Mouse (Mus musculus): ENCODE measurements at regions not wholly inside any gene's neighbourhood (a gene's known extent, or its start where the extent isn't known, plus 50 kb on each side); places are given as distances from the start of the nearest gene placed in this dataset.
"Not testable (repeated sequence)": the region's sequence is repeated elsewhere in the genome, so short reads cannot be mapped to it uniquely, and the experiment has no call there.

GRCm38 (mm10) chr6:7120136-7120535, 164.3 kb downstream of the Sdhaf3 start:
- peak; percentile 7 to 65 for DNase-seq (ENCODE audit: extremely low spot score in 1 of 2, low spot score in 1 of 2)

- no peak for DNase-seq (ENCODE audit: extremely low spot score in 1 of 2, low spot score in 1 of 2)
These were observed 177.2 kb downstream of the Sdhaf3 start for GRCm38 (mm10) chr6:7133042-7133441.

- DNase-seq (ENCODE audit: extremely low spot score in 1 of 2, low spot score in 1 of 2), result no peak
These were observed 178.3 kb downstream of the Sdhaf3 start for GRCm38 (mm10) chr6:7134062-7134461.

GRCm38 (mm10) chr6:7134888-7135287, 179.1 kb downstream of the Sdhaf3 start:
- no peak for DNase-seq (ENCODE audit: extremely low spot score in 1 of 2, low spot score in 1 of 2)

- no peak for DNase-seq (ENCODE audit: extremely low spot score in 1 of 2, low spot score in 1 of 2)
These were observed 225.9 kb downstream of the Sdhaf3 start for GRCm38 (mm10) chr6:7181711-7182110.

- DNase-seq (ENCODE audit: extremely low spot score in 1 of 2, low spot score in 1 of 2), result no peak
These were observed 243.3 kb downstream of the Sdhaf3 start for GRCm38 (mm10) chr6:7199046-7199599.

- DNase-seq (ENCODE audit: extremely low spot score in 1 of 2, low spot score in 1 of 2), result peak in 1 of 2 experiments; percentile 20
These were observed 260.1 kb downstream of the Sdhaf3 start for GRCm38 (mm10) chr6:7215880-7216279.

GRCm38 (mm10) chr6:7252286-7252685, 296.5 kb downstream of the Sdhaf3 start:
- no peak for DNase-seq (ENCODE audit: extremely low spot score in 1 of 2, low spot score in 1 of 2)

- DNase-seq (ENCODE audit: extremely low spot score in 1 of 2, low spot score in 1 of 2), result no peak
These were observed 277.2 kb upstream of the Tac1 start for GRCm38 (mm10) chr6:7277431-7277830.

GRCm38 (mm10) chr6:7306956-7307355, 247.7 kb upstream of the Tac1 start:
- no peak for DNase-seq (ENCODE audit: extremely low spot score in 1 of 2, low spot score in 1 of 2)

- DNase-seq (ENCODE audit: extremely low spot score in 1 of 2, low spot score in 1 of 2), result no peak
These were observed 241.2 kb upstream of the Tac1 start for GRCm38 (mm10) chr6:7313496-7313895.

GRCm38 (mm10) chr6:7326974-7327373, 227.7 kb upstream of the Tac1 start:
- DNase-seq (ENCODE audit: extremely low spot score in 1 of 2, low spot score in 1 of 2), result no peak

GRCm38 (mm10) chr6:7356634-7357033, 198.0 kb upstream of the Tac1 start:
- DNase-seq (ENCODE audit: extremely low spot score in 1 of 2, low spot score in 1 of 2), result no peak

GRCm38 (mm10) chr6:7367166-7367565, 187.5 kb upstream of the Tac1 start:
- no peak for DNase-seq (ENCODE audit: extremely low spot score in 1 of 2, low spot score in 1 of 2)

- DNase-seq (ENCODE audit: extremely low spot score in 1 of 2, low spot score in 1 of 2), result no peak
These were observed 180.1 kb upstream of the Tac1 start for GRCm38 (mm10) chr6:7374629-7375028.

- DNase-seq (ENCODE audit: extremely low spot score in 1 of 2, low spot score in 1 of 2), result no peak
These were observed 178.8 kb upstream of the Tac1 start for GRCm38 (mm10) chr6:7375851-7376250.

GRCm38 (mm10) chr6:7378651-7379050, 176.0 kb upstream of the Tac1 start:
- DNase-seq (ENCODE audit: extremely low spot score in 1 of 2, low spot score in 1 of 2), result no peak

- no peak for DNase-seq (ENCODE audit: extremely low spot score in 1 of 2, low spot score in 1 of 2)
These were observed 129.9 kb upstream of the Tac1 start for GRCm38 (mm10) chr6:7424731-7425130.

GRCm38 (mm10) chr6:7441725-7442124, 113.0 kb upstream of the Tac1 start:
- DNase-seq (ENCODE audit: extremely low spot score in 1 of 2, low spot score in 1 of 2), result no peak

- DNase-seq (ENCODE audit: extremely low spot score in 1 of 2, low spot score in 1 of 2), result not testable (repeated sequence)
These were observed 112.4 kb upstream of the Tac1 start for GRCm38 (mm10) chr6:7442286-7442685.

- no peak for DNase-seq (ENCODE audit: extremely low spot score in 1 of 2, low spot score in 1 of 2)
These were observed 98.8 kb upstream of the Tac1 start for GRCm38 (mm10) chr6:7455881-7456280.

- no peak for DNase-seq (ENCODE audit: extremely low spot score in 1 of 2, low spot score in 1 of 2)
These were observed 90.8 kb upstream of the Tac1 start for GRCm38 (mm10) chr6:7463896-7464295.

GRCm38 (mm10) chr6:7464346-7464745, 90.3 kb upstream of the Tac1 start:
- DNase-seq (ENCODE audit: extremely low spot score in 1 of 2, low spot score in 1 of 2), result no peak

Data from frontal cortex, adult 2 months (tissue).